Mouse (Mus musculus) liver, embryonic 18 days (tissue): ENCODE data around the gene Zfp518b. TPM values are rescaled to one million over a fixed set of nuclear protein-coding genes. Genes with fewer than 3 reads are reported as not detected.

Experiments
- polyA plus RNA-seq: library from polyadenylated mRNA; depleted of rRNA; stranded (reverse); fragments of >200 nt; gene quantifications from 2 replicates; pipeline ENCODE4 v1.2.3, GENCODE M21; 2012; rRNA removed

Zfp518b gene
- 0.56 and 0.67 TPM in 2 replicates for polyA plus RNA-seq

GRCm38 (mm10) chr5:38684164-38684911 is at the start of gene Zfp518b:
TSS of gene Zfp518b (minus strand) at chr5:38684826.

Other genes starting within 250 kb of the Zfp518b start
- gene Slc2a9, start 181.7 kb downstream of the Zfp518b start, polyA plus RNA-seq, result 7.3 and 7.7 TPM in 2 replicates
- 49.0 and 50.6 TPM in 2 replicates for gene Wdr1, start 121.6 kb downstream of the Zfp518b start, polyA plus RNA-seq
- 0.07 and 0.18 TPM in 2 replicates for gene Clnk, start 192.0 kb upstream of the Zfp518b start, polyA plus RNA-seq